Mouse (Mus musculus) kidney, postnatal 25 days (tissue): ENCODE data around the gene Nhlrc3.

Experiments
- DNase-seq, 2 experiments: peaks; one replicate each; pipeline ENCODE4 v3.0.0; 2021; ENCODE audit warnings: mixed read lengths in 2 of 2

The Nhlrc3 gene

GRCm38 (mm10) chr3:53463046-53463764, at the start of gene Nhlrc3, which contains the start of gene Proser1:
Gene Nhlrc3 (minus strand): TSS chr3:53463332.
Gene Proser1 (plus strand): TSS chr3:53463666.
- DNase-seq = peak; percentile 97 to 98

GRCm38 (mm10) chr3:53502428-53502827, 39.3 kb upstream of the Nhlrc3 start:
- DNase-seq = no peak

- DNase-seq = peak; percentile 49 to 58
Observed at GRCm38 (mm10) chr3:53498351-53498905, 35.3 kb upstream of the Nhlrc3 start.

GRCm38 (mm10) chr3:53488353-53488752, 25.2 kb upstream of the Nhlrc3 start, which contains the start of gene Stoml3:
Gene Stoml3 (plus strand): TSS chr3:53488653.
- DNase-seq = no peak

GRCm38 (mm10) chr3:53486996-53487576, 24.0 kb upstream of the Nhlrc3 start:
- no peak for DNase-seq

GRCm38 (mm10) chr3:53486561-53486960, 23.4 kb upstream of the Nhlrc3 start:
- no peak for DNase-seq

GRCm38 (mm10) chr3:53483414-53484059, 20.4 kb upstream of the Nhlrc3 start:
- no peak for DNase-seq

GRCm38 (mm10) chr3:53478419-53479046, 15.4 kb upstream of the Nhlrc3 start:
- no peak for DNase-seq

GRCm38 (mm10) chr3:53477468-53477867, 14.3 kb upstream of the Nhlrc3 start:
- DNase-seq = peak; percentile 86 to 89

GRCm38 (mm10) chr3:53475889-53476288, 12.8 kb upstream of the Nhlrc3 start:
- peak in 1 of 2 experiments; percentile 70 for DNase-seq

- DNase-seq = no peak
Observed at GRCm38 (mm10) chr3:53474179-53474578, 11.0 kb upstream of the Nhlrc3 start.

GRCm38 (mm10) chr3:53472061-53472460, 8.9 kb upstream of the Nhlrc3 start:
- no peak for DNase-seq

GRCm38 (mm10) chr3:53469650-53470049, 6.5 kb upstream of the Nhlrc3 start:
- peak in 1 of 2 experiments; percentile 36 for DNase-seq

GRCm38 (mm10) chr3:53467356-53467755, 4.2 kb upstream of the Nhlrc3 start:
- DNase-seq = no peak

- DNase-seq = no peak
Observed at GRCm38 (mm10) chr3:53466481-53466880, 3.3 kb upstream of the Nhlrc3 start.

- no peak for DNase-seq
Observed at GRCm38 (mm10) chr3:53465330-53465729, 2.2 kb upstream of the Nhlrc3 start.

GRCm38 (mm10) chr3:53464146-53464698, 1.1 kb upstream of the Nhlrc3 start:
- no peak for DNase-seq

- DNase-seq = no peak
Observed at GRCm38 (mm10) chr3:53463765-53464114, 608 bp upstream of the Nhlrc3 start.

- DNase-seq = no peak
Observed at GRCm38 (mm10) chr3:53462701-53463045, 459 bp downstream of the Nhlrc3 start.

GRCm38 (mm10) chr3:53460106-53460505, 3.0 kb downstream of the Nhlrc3 start:
- DNase-seq = no peak

GRCm38 (mm10) chr3:53457750-53458149, 5.4 kb downstream of the Nhlrc3 start:
- no peak for DNase-seq

- DNase-seq = no peak
Observed at GRCm38 (mm10) chr3:53454984-53455383, 8.1 kb downstream of the Nhlrc3 start.

- no peak for DNase-seq
Observed at GRCm38 (mm10) chr3:53454561-53454960, 8.6 kb downstream of the Nhlrc3 start.
